Mouse (Mus musculus) midbrain, embryonic 10.5 days (tissue): ENCODE data around the gene Cbll1. TPM values are rescaled to one million over a fixed set of nuclear protein-coding genes. Genes with fewer than 3 reads are reported as not detected.
"Not testable (repeated sequence)": the region's sequence is repeated elsewhere in the genome, so short reads cannot be mapped to it uniquely, and the experiment has no call there.

Experiments
- DNase-seq: peaks from one replicate; pipeline ENCODE4 v3.0.0-alpha.2; 2017; ENCODE audit warnings: low spot score
- H3K27ac ChIP-seq: fragments of 300-500 bp; sonication (generic); replicated peaks from 2 replicates; pipeline ENCODE4 v1.5.1; 2016; ENCODE audit warnings: mild to moderate bottlenecking
- H3K27me3 ChIP-seq: fragments of 300-500 bp; sonication (generic); 2 replicates; pipeline ENCODE4 v1.6.1; 2016; ENCODE audit warnings: low read depth, mild to moderate bottlenecking; ENCODE audit not compliant: poor library complexity, severe bottlenecking
- H3K36me3 ChIP-seq: fragments of 300-500 bp; sonication (generic); 2 replicates; pipeline ENCODE4 v1.6.1; 2016; ENCODE audit warnings: mild to moderate bottlenecking, moderate library complexity
- H3K4me1 ChIP-seq: fragments of 300-500 bp; sonication (generic); 2 replicates; pipeline ENCODE4 v1.6.1; 2016
- H3K4me3 ChIP-seq: fragments of 300-500 bp; sonication (generic); 2 replicates; pipeline ENCODE4 v1.5.1; 2016; ENCODE audit warnings: mild to moderate bottlenecking, moderate library complexity
- H3K9me3 ChIP-seq: fragments of 300-500 bp; sonication (generic); replicated peaks from 2 replicates; pipeline ENCODE4 v1.6.1; 2016; ENCODE audit warnings: mild to moderate bottlenecking
- WGBS: fragments of 180-500 bp; shearing (Covaris S2); methylation state at CpG from one replicate; pipeline ENCODE4 v1.1.7; 2016; 5-methylcytosine and 5-hydroxymethylcytosine counted together
- polyA plus RNA-seq: library from polyadenylated mRNA; unstranded; fragments of >200 nt; fragmentation: Nextera tagmentation; extraction: Ambion mirVana; gene quantifications from 2 replicates; pipeline ENCODE4 v1.2.1, GENCODE M21; 2016

The Cbll1 gene
- polyA plus RNA-seq, 1 experiment from 2014 or later = 17.5 TPM

GRCm38 (mm10) chr12:31460270-31460669 is 39.1 kb downstream of the Cbll1 start:
- not testable (repeated sequence) for H3K36me3 ChIP-seq, H3K9me3 ChIP-seq, H3K27ac ChIP-seq, DNase-seq, H3K4me3 ChIP-seq, H3K27me3 ChIP-seq, H3K4me1 ChIP-seq
- 40% methylated on average over 3 of the region's 3 CpGs for WGBS

DNA sequence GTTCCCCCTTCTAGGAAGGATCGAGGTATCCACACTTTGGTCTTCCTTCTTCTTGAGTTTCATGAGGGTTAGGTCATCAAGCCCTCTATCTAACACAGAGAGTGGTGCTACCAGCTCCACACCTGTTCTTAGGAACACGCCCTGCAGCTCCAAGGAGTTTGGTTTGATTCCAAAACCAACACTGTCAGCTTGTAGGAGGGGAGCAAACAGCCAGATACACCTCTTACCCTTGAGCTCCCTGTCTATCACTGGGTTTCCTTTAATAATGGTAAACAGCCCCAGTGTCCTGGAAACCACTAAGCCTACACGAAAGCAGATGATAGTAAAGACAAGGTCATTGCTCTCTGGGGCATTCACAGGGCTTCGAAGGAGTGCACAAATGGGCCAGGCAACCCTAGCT is 40.9 kb downstream of the Cbll1 start:
- 79% methylated on average over 4 of the region's 4 CpGs for WGBS
- DNase-seq = no peak
- Histone ChIP-seq H3K4me1 (no peaks in the 10 kb centered on the region), H3K27ac (no peak overlapping the region), H3K4me3 (no peak overlapping the region), H3K27me3 (no peaks in the 10 kb centered on the region), H3K9me3 (no peaks in the 10 kb centered on the region), H3K36me3 (no peaks in the 10 kb centered on the region)

DNA sequence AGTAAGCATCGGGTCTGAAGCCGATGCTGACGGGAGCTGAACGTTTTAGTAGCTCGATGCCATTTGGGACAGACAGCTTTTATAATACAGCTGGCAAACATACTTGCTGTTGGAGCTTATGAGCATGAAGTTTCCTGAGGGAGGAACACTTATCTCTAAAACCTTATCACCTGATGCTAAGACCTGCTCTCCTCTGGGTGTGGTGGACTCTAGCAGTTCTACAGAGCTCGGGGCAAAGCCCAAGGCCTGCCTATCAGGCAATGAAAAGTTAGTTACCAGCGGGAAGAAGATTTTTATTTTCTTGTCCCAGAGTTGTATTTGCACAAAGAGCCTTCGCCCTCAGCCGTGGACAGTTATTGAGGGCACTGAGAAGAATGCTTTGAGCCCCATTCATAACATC is 43.1 kb downstream of the Cbll1 start:
- Histone ChIP-seq H3K27me3 (no peaks in the 10 kb centered on the region), H3K36me3 (no peaks in the 10 kb centered on the region), H3K27ac (no peak overlapping the region), H3K9me3 (no peaks in the 10 kb centered on the region), H3K4me3 (no peak overlapping the region), H3K4me1 (no peaks in the 10 kb centered on the region)
- WGBS = 94% methylated on average over 9 of the region's 9 CpGs
- DNase-seq = no peak

DNA sequence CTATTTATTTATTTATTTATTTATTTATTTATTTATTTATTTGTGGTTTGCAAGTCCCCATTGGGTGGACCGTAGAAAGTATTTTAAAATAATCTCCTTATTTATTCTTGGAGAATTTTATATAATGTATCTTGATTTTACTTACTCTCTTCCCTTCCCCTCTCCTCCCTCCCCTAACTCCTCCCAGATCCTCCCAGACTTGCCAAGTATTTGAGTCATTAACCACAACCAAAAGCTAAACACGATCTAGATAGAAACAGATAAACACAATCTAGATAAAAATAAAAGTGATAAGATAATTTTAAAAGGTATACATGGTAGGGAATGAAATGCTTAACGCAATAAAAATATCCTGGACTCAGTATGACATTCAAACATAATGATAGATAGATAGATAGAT is 50.1 kb downstream of the Cbll1 start:
- WGBS = 90% methylated on average over 3 of the region's 3 CpGs
- H3K36me3 ChIP-seq = no peaks in the 10 kb centered on the region
- no peaks in the 10 kb centered on the region for H3K27me3 ChIP-seq
- no peak overlapping the region for H3K4me3 ChIP-seq
- no peaks in the 10 kb centered on the region for H3K9me3 ChIP-seq
- H3K4me1 ChIP-seq = peaks cover 4% of the 10 kb centered on the region
- no peak overlapping the region for H3K27ac ChIP-seq
- DNase-seq = no peak

- H3K9me3 ChIP-seq = no peaks in the 10 kb centered on the region
- DNase-seq = no peak
- no peak overlapping the region for H3K27ac ChIP-seq
- H3K36me3 ChIP-seq = no peaks in the 10 kb centered on the region
- H3K27me3 ChIP-seq = peaks cover 4% of the 10 kb centered on the region; the same call in 1 of the 2 replicates
- 86% methylated on average over 6 of the region's 6 CpGs for WGBS
- peaks cover 8% of the 10 kb centered on the region for H3K4me1 ChIP-seq
- H3K4me3 ChIP-seq = no peak overlapping the region
Observed at GRCm38 (mm10) chr12:31444827-31445226, 54.6 kb downstream of the Cbll1 start.

DNA sequence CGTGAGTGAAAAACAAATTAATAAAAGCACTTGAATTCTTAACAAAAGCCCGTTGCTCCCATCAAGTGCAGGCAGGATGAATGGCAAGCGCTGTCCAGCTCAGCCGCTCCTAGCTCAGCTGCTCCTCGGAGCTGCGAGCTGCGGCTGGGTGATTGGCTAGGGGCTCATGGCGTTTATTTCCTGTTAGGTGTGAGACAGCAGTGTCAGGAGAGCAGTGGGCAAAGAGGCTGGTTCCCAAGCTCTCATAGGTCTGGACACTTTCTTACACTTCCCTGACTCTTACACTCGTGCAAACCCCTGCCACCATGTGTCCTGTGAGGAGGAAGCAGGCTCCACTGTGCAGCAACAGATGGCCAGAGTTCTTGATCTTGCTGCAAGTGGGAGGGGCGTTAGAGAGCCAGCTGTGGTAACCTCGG is 55.3 kb downstream of the Cbll1 start:
- peaks cover 8% of the 10 kb centered on the region for H3K4me1 ChIP-seq
- peak overlapping the region; percentile 40 for H3K4me3 ChIP-seq
- DNase-seq = peak; percentile 58
- H3K9me3 ChIP-seq = no peaks in the 10 kb centered on the region
- no peak overlapping the region for H3K27ac ChIP-seq
- H3K27me3 ChIP-seq = peaks cover 4% of the 10 kb centered on the region; the same call in 1 of the 2 replicates
- WGBS = 3% methylated on average over 11 of the region's 11 CpGs
- H3K36me3 ChIP-seq = no peaks in the 10 kb centered on the region

- Histone ChIP-seq H3K27ac (no peak overlapping the region), H3K4me1 (peaks cover 6% of the 10 kb centered on the region), H3K27me3 (peaks cover 4% of the 10 kb centered on the region; the same call in 1 of the 2 replicates), H3K36me3 (no peaks in the 10 kb centered on the region), H3K4me3 (no peak overlapping the region), H3K9me3 (no peaks in the 10 kb centered on the region)
- no peak for DNase-seq
- WGBS = 77% methylated on average over 2 of the region's 2 CpGs
Observed at GRCm38 (mm10) chr12:31439612-31440011, 59.8 kb downstream of the Cbll1 start.

DNA sequence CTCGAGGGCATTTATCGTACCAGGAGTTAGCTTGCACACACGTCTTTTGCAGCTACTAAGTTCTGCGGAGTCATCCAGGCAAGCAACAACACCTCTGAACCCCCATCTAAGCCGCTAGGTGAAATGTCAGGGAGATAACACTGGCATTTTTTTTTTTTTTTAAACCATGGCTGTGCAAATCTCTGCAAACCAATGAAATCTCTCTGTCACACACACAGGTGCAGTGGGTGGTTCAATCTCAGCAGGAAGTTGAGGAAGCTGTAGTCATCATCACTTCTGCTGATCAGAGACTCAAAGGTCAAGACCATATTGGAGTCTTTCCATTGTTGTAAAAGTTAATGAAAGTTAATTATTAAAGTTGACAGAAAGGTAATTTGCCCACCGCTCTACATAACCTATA is 61.6 kb downstream of the Cbll1 start:
- no peaks in the 10 kb centered on the region for H3K4me1 ChIP-seq
- no peak for DNase-seq
- 70% methylated on average over 6 of the region's 6 CpGs for WGBS

More for the DNA sequence above, 61.6 kb downstream of the Cbll1 start:
- Histone ChIP-seq H3K27me3 (peaks cover 1% of the 10 kb centered on the region; the same call in 1 of the 2 replicates), H3K27ac (no peak overlapping the region), H3K4me3 (no peak overlapping the region), H3K36me3 (no peaks in the 10 kb centered on the region), H3K9me3 (no peaks in the 10 kb centered on the region)

Other genes with a start within 250 kb of the Cbll1 start
- gene Lamb1, start 234.4 kb downstream of the Cbll1 start, polyA plus RNA-seq = 17.8 and 20.8 TPM in 2 replicates
- gene Dld, start 148.2 kb downstream of the Cbll1 start, polyA plus RNA-seq = 136 and 137 TPM in 2 replicates
- gene Slc26a3, start 108.7 kb downstream of the Cbll1 start, polyA plus RNA-seq = 0.06 TPM in 1 of 2 replicates, not detected in the other
- gene Slc26a4, start 60.4 kb upstream of the Cbll1 start, polyA plus RNA-seq = not detected in 2 replicates
- gene Bcap29, start 135.0 kb upstream of the Cbll1 start, polyA plus RNA-seq = 24.4 and 25.0 TPM in 2 replicates
- 10.3 and 10.6 TPM in 2 replicates for gene Dus4l, start 155.2 kb upstream of the Cbll1 start, polyA plus RNA-seq
- 24.6 and 29.0 TPM in 2 replicates for gene Cog5, start 155.3 kb upstream of the Cbll1 start, polyA plus RNA-seq
- gene Gpr22, start 214.3 kb upstream of the Cbll1 start, polyA plus RNA-seq = 1.1 and 2.1 TPM in 2 replicates